Mouse (Mus musculus) heart, embryonic 10.5 days (tissue): Measurements from ENCODE around the gene Nmnat2. TPM values are rescaled to one million over a fixed set of nuclear protein-coding genes. Genes with fewer than 3 reads are reported as not detected.
A peak's percentile ranks its signal among the peaks of the same experiment; 100 is the strongest.

Experiments
- DNase-seq: peaks from one replicate; pipeline ENCODE4 v3.0.0-alpha.2; 2017; ENCODE audit warnings: low spot score
- H3K27ac ChIP-seq: fragments of 300-500 bp; sonication (generic); 2 replicates; pipeline ENCODE4 v1.5.1; 2016; ENCODE audit warnings: mild to moderate bottlenecking
- H3K27me3 ChIP-seq: fragments of 300-500 bp; sonication (generic); 2 replicates; pipeline ENCODE4 v1.6.1; 2016; ENCODE audit warnings: mild to moderate bottlenecking; ENCODE audit not compliant: poor library complexity, insufficient read depth, severe bottlenecking
- H3K36me3 ChIP-seq: fragments of 300-500 bp; sonication (generic); 2 replicates; pipeline ENCODE4 v1.6.1; 2016; ENCODE audit warnings: mild to moderate bottlenecking, moderate library complexity
- H3K4me1 ChIP-seq: fragments of 300-500 bp; sonication (generic); 2 replicates; pipeline ENCODE4 v1.6.1; 2016; ENCODE audit warnings: mild to moderate bottlenecking
- H3K4me3 ChIP-seq: fragments of 300-500 bp; sonication (generic); 2 replicates; pipeline ENCODE4 v1.5.1; 2016; ENCODE audit warnings: mild to moderate bottlenecking, moderate library complexity
- H3K9me3 ChIP-seq: fragments of 300-500 bp; sonication (generic); 2 replicates; pipeline ENCODE4 v1.6.1; 2016; ENCODE audit warnings: mild to moderate bottlenecking, moderate library complexity
- WGBS: fragments of 180-500 bp; shearing (Covaris S2); methylation state at CpG from one replicate; pipeline ENCODE4 v1.1.7; 2016; 5-methylcytosine and 5-hydroxymethylcytosine counted together
- polyA plus RNA-seq: library from polyadenylated mRNA; unstranded; fragments of >200 nt; fragmentation: Nextera tagmentation; extraction: Ambion mirVana; gene quantifications from 2 replicates; pipeline ENCODE4 v1.2.1, GENCODE M21; 2016

The Nmnat2 gene
- polyA plus RNA-seq, 1 experiment from 2014 or later = 1.0 TPM

DNA sequence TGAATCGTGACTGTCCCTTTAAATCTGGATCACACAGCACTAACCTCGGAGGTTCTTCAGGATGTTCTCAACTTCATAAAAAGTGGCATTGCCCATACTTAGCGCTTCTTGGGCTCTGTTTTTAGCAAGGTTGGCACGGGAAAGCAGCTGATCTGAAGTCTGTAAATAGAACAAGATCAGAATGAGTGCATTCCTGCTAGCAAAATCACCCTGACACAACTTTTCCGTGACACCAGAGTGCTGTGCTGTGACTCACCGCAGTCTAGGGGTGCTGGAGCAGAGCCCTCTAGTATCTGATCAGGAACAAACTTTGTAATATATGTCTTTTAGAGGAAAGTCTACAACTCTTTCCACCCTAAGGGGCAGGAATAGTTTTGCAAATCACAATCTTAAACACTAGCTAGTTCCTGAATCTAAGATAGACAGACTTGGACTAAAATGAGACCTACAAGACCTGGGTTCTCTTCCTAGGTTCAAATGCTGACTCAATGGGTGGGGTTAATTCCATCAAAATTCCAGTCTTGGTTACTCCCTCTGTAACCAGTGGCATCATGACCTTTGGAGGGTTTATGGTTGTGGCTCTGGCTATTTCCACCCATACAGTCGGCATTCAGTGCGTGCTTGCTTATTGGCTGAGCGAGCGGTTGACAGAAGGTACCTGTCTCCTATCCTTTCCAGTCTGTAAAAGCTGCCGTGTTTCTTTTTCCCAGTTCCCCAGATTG lies 175.4 kb downstream of the Nmnat2 start:
- no peaks in the 10 kb centered on the region for H3K27me3 ChIP-seq
- peak overlapping the region; percentile 68 for H3K27ac ChIP-seq
- H3K4me3 ChIP-seq = no peak overlapping the region
- 63% methylated on average over 11 of the region's 11 CpGs for WGBS
- H3K9me3 ChIP-seq = no peaks in the 10 kb centered on the region
- no peak for DNase-seq
- no peaks in the 10 kb centered on the region for H3K36me3 ChIP-seq
- H3K4me1 ChIP-seq = peaks cover 56% of the 10 kb centered on the region

DNA sequence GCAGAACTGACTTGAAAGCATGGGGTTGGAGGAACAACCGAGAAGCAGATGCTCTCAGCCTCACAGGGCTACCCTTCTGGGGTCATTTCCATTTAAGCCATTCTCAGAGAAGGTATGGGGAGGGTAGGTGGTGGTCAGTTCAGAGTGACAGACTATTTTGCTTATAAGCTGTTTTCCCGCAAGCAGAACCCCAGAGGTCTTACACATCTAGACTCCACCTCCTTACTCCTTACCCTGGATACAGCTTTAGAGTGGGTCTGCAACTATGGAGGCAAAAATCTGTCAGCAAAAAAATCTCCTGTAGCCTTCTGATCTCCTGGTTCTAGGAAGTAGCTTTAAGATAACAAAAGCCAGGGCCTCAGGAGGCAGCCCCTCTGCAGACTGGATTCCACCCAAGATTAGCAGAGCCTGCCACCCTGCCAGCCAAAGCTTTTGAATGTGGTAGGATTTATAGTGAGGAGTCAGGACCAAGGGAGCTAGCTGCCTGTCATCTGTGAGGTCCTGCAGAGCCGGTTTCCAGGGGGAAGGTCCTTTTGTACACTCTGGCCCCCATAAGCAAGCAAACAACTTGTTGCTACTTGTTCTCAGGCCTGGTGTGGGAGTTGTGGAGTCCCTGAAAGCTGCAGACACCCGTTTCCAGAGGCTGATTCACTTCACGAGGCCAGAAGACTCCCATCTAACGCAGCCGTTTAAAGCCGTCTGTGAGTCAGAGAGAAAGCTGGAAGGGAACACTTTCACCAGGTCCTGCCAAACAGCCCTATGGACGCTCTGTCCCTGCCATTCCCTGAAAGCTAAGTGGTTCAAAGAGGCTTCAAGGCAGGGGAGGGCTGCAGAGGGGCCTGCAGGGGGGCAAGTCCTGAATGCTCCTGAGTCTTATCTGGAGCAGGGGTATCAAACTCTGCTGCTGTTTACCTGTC lies 179.3 kb downstream of the Nmnat2 start:
- Histone ChIP-seq H3K9me3 (no peaks in the 10 kb centered on the region), H3K27ac (peak overlapping the region; percentile 88), H3K27me3 (no peaks in the 10 kb centered on the region), H3K4me3 (peak overlapping the region; percentile 27; the same call in 1 of the 2 replicates), H3K36me3 (no peaks in the 10 kb centered on the region), H3K4me1 (peaks cover 52% of the 10 kb centered on the region)
- no peak for DNase-seq
- WGBS = 8% methylated on average over 9 of the region's 9 CpGs

DNA sequence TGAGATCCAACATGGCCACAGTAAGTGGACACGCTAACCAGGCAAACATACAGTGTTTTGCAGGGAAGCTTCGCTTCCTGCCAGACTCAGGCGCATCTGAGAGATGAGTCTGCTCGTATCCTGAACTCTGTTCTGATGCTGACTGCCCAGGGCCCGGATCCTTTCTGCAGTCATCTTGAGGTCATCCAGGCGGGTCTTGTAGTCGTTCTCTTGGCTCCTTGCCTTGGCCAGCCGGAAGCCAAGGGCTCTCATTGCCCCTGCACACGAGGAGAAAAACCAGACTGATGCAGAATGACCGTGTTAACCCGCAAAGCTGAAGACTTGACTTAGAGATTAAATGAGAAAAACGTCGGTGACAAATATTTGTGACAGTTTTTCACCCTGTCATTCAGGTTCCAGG lies 181.9 kb downstream of the Nmnat2 start:
- no peak for DNase-seq
- Histone ChIP-seq H3K36me3 (no peaks in the 10 kb centered on the region), H3K9me3 (no peaks in the 10 kb centered on the region), H3K4me1 (peaks cover 59% of the 10 kb centered on the region), H3K27ac (no peak overlapping the region), H3K27me3 (no peaks in the 10 kb centered on the region), H3K4me3 (no peak overlapping the region)
- 72% methylated on average over 13 of the region's 13 CpGs for WGBS

DNA sequence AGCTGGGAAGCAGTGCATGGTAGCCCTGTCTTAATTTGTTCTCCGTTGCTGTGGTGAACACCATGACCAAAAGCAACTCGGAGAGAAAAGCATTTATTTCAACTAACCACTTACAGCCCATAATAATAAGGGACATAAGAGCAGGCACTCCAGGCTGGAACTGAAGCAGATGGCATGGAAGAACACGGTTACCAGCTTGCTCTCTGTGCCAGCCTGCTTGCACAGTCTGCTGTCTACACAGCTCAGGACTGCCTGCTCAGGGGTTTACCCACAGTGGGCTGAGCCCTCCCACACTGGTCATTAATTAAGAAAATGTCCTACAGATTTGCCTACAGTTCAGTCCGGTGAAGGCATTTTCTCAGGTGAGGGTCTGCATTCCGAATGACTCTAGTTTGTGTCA lies 183.7 kb downstream of the Nmnat2 start:
- no peaks in the 10 kb centered on the region for H3K9me3 ChIP-seq
- peaks cover 51% of the 10 kb centered on the region for H3K4me1 ChIP-seq
- no peaks in the 10 kb centered on the region for H3K27me3 ChIP-seq
- no peaks in the 10 kb centered on the region for H3K36me3 ChIP-seq
- WGBS = 81% methylated on average over 5 of the region's 5 CpGs
- H3K27ac ChIP-seq = no peak overlapping the region
- DNase-seq = no peak
- H3K4me3 ChIP-seq = no peak overlapping the region

DNA sequence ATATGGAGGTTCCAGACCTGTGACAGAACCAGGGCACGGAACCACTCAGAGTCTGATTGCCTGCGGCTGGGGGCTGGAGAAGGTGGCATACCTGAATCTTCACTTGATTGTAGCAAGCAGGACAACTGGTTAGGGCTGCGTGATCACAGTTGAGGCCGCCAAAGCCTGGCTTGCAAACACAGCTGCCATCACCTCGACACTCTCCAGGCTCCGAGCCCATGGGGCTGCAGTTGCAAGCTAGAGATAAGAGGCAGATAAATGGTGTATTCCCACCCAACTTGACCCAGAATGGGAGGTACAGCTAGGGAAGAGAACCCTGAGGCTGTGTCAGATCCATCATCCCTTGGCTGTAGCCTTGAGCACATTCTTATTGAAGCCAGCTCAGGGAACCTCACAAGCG lies 184.8 kb downstream of the Nmnat2 start:
- Histone ChIP-seq H3K27ac (no peak overlapping the region), H3K27me3 (no peaks in the 10 kb centered on the region), H3K9me3 (no peaks in the 10 kb centered on the region), H3K4me3 (no peak overlapping the region), H3K36me3 (no peaks in the 10 kb centered on the region), H3K4me1 (peaks cover 48% of the 10 kb centered on the region)
- WGBS = 26% methylated on average over 7 of the region's 7 CpGs
- no peak for DNase-seq

DNA sequence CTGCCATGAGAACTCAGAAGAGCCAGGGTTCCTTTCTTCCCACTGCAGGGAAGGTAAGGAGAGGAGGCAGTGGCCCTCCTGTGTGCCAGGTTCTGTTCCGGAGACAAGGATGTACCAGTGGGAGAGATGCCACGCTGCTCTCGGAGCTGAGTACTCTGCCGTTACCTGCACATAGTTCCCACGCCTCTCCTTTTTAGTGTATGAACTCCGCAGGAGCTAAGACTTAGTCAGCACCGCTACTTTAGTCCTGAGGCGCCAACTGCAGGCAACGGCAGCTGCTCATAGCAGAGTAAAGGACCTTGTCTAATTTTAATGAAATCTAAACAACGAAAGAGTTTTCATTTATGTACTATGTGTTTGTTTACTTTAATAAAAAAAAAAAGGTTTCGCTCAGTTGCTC lies 185.5 kb downstream of the Nmnat2 start:
- DNase-seq = no peak
- WGBS = 69% methylated on average over 11 of the region's 11 CpGs
- no peaks in the 10 kb centered on the region for H3K9me3 ChIP-seq
- peak overlapping the region; percentile 69 for H3K27ac ChIP-seq
- no peaks in the 10 kb centered on the region for H3K27me3 ChIP-seq
- H3K36me3 ChIP-seq = no peaks in the 10 kb centered on the region
- H3K4me3 ChIP-seq = no peak overlapping the region
- peaks cover 46% of the 10 kb centered on the region for H3K4me1 ChIP-seq

DNA sequence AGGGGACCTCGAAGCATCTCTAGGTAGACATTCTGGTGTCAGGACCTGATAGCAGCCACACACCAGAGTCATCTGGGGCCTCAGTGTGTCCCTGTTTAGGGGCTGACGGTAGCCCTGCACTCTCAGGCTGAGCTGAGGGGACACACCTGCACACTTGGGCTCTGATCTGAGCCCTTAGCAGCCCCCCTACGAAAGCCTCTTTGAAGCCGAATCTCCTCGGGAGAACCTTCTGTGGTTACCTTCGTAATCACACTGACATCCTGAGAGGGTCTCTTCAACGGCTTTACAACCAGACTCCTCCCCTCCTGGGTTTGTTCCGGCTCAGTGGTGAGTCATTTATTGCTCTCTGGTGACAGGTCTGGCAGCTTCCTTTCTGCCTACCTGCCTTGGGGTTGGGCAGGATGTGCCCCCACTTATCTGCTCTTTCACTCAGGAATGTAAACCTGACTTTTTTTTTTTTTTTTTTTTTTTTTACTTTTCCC lies 186.0 kb downstream of the Nmnat2 start:
- Histone ChIP-seq H3K36me3 (no peaks in the 10 kb centered on the region), H3K4me3 (no peak overlapping the region), H3K9me3 (no peaks in the 10 kb centered on the region), H3K27ac (peak overlapping the region; percentile 69; the same call in 1 of the 2 replicates), H3K4me1 (peaks cover 46% of the 10 kb centered on the region), H3K27me3 (no peaks in the 10 kb centered on the region)
- DNase-seq = no peak
- WGBS = 11% methylated on average over 8 of the region's 8 CpGs

DNA sequence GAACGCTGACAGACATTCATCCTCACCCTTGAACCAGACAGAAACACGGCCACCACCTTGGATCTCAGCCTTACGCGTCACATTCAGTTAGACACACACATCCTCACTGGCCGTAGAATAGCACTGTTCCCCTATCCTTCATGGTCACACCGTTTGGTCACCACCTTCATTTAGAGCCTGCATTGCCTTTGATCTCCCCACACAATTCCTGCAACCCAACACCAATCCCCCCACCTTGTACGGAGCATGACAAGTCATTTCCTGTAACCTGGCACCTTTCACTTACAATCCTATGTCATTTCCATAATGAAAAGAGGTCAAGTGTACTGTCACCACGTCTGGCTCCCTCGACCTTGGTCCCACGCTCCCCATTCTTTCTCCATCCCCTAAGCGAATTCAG lies 189.2 kb downstream of the Nmnat2 start:
- Histone ChIP-seq H3K9me3 (no peaks in the 10 kb centered on the region), H3K4me1 (peaks cover 33% of the 10 kb centered on the region), H3K4me3 (no peak overlapping the region), H3K36me3 (no peaks in the 10 kb centered on the region), H3K27ac (no peak overlapping the region), H3K27me3 (no peaks in the 10 kb centered on the region)
- DNase-seq = no peak
- WGBS = 67% methylated on average over 11 of the region's 11 CpGs

DNA sequence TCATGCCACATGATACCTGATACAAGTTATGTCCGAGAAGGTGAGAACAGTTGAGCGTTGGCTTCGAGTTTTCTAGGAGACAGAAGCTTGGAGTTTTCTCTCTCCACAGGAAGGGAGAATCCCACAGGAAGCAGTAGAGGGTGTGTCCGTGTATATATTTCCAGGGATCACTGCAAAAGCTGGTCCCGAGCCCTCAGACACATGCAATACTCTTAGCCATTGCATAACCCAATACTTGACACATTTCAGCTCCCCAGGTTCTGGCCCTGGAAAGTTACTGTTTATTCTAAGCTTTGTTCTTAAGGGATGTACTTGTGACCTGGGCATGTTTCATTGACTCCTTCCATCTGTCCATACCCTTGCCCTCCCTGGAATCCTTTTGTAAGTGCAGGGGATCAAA lies 191.0 kb downstream of the Nmnat2 start:
- no peaks in the 10 kb centered on the region for H3K27me3 ChIP-seq
- DNase-seq = no peak
- peaks cover 19% of the 10 kb centered on the region for H3K4me1 ChIP-seq
- WGBS = 75% methylated on average over 5 of the region's 5 CpGs
- no peaks in the 10 kb centered on the region for H3K36me3 ChIP-seq
- no peak overlapping the region for H3K4me3 ChIP-seq
- no peaks in the 10 kb centered on the region for H3K9me3 ChIP-seq
- no peak overlapping the region for H3K27ac ChIP-seq

DNA sequence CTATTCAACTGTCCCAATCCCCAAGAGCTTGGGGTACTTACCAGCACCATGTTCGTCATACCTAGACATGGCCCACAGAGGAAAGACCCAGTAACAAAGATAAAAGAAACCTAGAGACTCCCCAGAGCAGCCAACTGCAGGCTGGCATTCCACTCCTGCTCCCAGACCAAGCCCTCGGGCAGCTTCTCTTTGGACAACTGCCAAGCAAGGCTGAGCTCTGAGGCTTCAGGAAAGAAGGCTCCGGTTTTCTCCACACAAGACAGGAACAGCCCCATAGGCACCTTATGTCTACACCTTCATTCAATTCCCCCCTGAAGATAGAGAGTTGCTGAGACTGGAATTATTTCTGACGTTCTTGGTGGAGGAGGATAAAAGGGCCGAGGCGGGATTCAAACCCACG lies 197.8 kb downstream of the Nmnat2 start:
- Histone ChIP-seq H3K36me3 (no peaks in the 10 kb centered on the region), H3K4me1 (peaks cover 27% of the 10 kb centered on the region), H3K27ac (peak overlapping the region; percentile 8; the same call in 1 of the 2 replicates), H3K9me3 (no peaks in the 10 kb centered on the region), H3K27me3 (no peaks in the 10 kb centered on the region), H3K4me3 (no peak overlapping the region)
- no peak for DNase-seq
- WGBS = 69% methylated on average over 7 of the region's 7 CpGs

DNA sequence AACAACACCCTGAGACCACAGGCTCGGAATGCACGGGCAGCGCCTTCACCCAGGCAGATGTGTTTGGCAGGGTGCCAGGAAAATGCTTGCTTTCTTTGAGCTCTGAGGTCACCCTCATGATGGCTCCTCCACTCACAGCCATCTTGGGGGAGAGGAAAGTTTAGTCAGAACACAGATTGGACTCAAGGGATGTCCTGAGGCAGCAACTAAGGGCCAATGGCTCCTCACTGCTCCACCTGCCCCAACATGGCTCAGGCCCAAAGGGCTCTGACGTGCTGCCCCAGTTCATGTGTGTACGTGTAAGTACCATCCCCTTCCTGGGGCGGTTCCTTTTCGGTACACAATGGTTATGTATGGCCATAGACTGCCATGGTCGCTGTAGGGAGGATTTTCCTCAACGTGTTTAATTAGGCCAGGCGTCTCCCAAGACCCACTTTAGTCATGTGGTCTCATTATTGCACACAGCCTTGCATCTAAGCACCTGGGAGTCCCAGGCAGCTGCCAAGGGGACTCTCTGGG lies 198.9 kb downstream of the Nmnat2 start:
- Histone ChIP-seq H3K4me1 (peaks cover 27% of the 10 kb centered on the region), H3K36me3 (no peaks in the 10 kb centered on the region), H3K4me3 (no peak overlapping the region), H3K27ac (peak overlapping the region; percentile 48; the same call in 1 of the 2 replicates), H3K27me3 (no peaks in the 10 kb centered on the region), H3K9me3 (no peaks in the 10 kb centered on the region)
- peak; percentile 84 for DNase-seq
- 61% methylated on average over 10 of the region's 10 CpGs for WGBS

DNA sequence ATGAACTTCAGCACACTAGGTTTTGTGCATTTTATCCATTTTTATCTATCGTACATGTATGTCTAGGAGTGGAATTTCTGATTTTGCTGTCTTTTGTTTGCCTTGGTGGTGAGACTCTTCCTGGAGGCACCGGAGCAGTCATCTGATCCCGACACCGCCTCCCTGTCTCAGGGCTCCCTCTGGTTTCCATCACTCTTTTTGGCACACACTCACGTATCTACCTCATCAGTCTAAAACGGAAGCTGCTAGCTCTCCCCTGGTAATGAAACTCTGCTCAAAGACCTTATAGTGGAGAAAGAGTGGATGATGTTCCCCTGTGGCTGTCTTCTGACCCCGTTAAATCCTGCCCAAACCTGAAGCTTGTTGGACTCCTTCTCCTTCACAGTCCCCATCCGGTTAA lies 200.6 kb downstream of the Nmnat2 start:
- 48% methylated on average over 8 of the region's 8 CpGs for WGBS
- peaks cover 27% of the 10 kb centered on the region for H3K4me1 ChIP-seq
- no peaks in the 10 kb centered on the region for H3K9me3 ChIP-seq
- no peak overlapping the region for H3K4me3 ChIP-seq
- no peaks in the 10 kb centered on the region for H3K36me3 ChIP-seq
- no peak for DNase-seq
- H3K27me3 ChIP-seq = no peaks in the 10 kb centered on the region
- no peak overlapping the region for H3K27ac ChIP-seq
